Mouse (Mus musculus) MEL (cell line): Measurements from ENCODE around the gene Synj1. TPM values are rescaled to one million over a fixed set of nuclear protein-coding genes. Genes with fewer than 3 reads are reported as not detected.

ENCODE experiments used
- DNase-seq: peaks from one replicate; pipeline ENCODE4 v3.0.0; 2011; ENCODE audit warnings: low read depth, low spot score
- H3K27ac ChIP-seq: 2 replicates; pipeline ENCODE4 v1.5.1; 2012; ENCODE audit warnings: low read depth, mild to moderate bottlenecking, control low read depth, low read length, moderate library complexity; ENCODE audit not compliant: control insufficient read depth
- H3K27me3 ChIP-seq, 2 experiments: fragments of 150-350 bp in 1 of 2; sonication (generic) in 1 of 2; 2 replicates each; pipeline ENCODE4 v1.6.1; 2012; ENCODE audit warnings: low read length in 2 of 2, mild to moderate bottlenecking in 2 of 2, improper control_type of control experiment in 1 of 2, moderate library complexity in 1 of 2; ENCODE audit not compliant: insufficient read depth in 2 of 2, control insufficient read depth in 1 of 2
- H3K36me3 ChIP-seq, 2 experiments: 2 replicates each; pipeline ENCODE4 v1.6.1; 2012 to 2014; ENCODE audit warnings: low read length in 2 of 2, improper control_type of control experiment in 1 of 2, inconsistent platforms in 1 of 2, mild to moderate bottlenecking in 1 of 2; ENCODE audit not compliant: insufficient read depth in 2 of 2, control insufficient read depth in 1 of 2
- H3K4me1 ChIP-seq, 2 experiments: fragments of 150-350 bp in 1 of 2; sonication (generic) in 1 of 2; 2 replicates each; pipeline ENCODE4 v1.6.1; 2012; ENCODE audit warnings: low read length in 2 of 2, improper control_type of control experiment in 1 of 2, mild to moderate bottlenecking in 1 of 2; ENCODE audit not compliant: insufficient read depth in 2 of 2, control insufficient read depth in 1 of 2
- H3K4me3 ChIP-seq, 2 experiments: fragments of 150-350 bp in 1 of 2; sonication (generic) in 1 of 2; 2 replicates each; pipeline ENCODE4 v1.5.1; 2012; ENCODE audit warnings: low read depth in 2 of 2, low read length in 2 of 2, mild to moderate bottlenecking in 2 of 2, moderate library complexity in 2 of 2, control low read depth in 1 of 2, improper control_type of control experiment in 1 of 2; ENCODE audit not compliant: control insufficient read depth in 1 of 2, insufficient read depth in 1 of 2
- H3K79me2 ChIP-seq: 2 replicates; pipeline ENCODE4 v1.6.1; 2012; ENCODE audit warnings: mild to moderate bottlenecking, low read length, moderate library complexity; ENCODE audit not compliant: control insufficient read depth, poor library complexity, insufficient read depth
- H3K9ac ChIP-seq: 2 replicates; pipeline ENCODE4 v1.6.1; 2012; ENCODE audit warnings: low read depth, mild to moderate bottlenecking, control low read depth, low read length, moderate library complexity; ENCODE audit not compliant: control insufficient read depth, poor library complexity, severe bottlenecking
- H3K9me3 ChIP-seq: fragments of 150-350 bp; sonication (generic); replicated peaks from 2 replicates; pipeline ENCODE4 v1.6.1; 2012; ENCODE audit warnings: mild to moderate bottlenecking, low read length, improper control_type of control experiment, moderate library complexity; ENCODE audit not compliant: insufficient read depth
- BHLHE40 ChIP-seq: IDR thresholded peaks from 2 replicates; pipeline ENCODE4 v1.6.1; 2012; ENCODE audit warnings: low read depth, mild to moderate bottlenecking, inconsistent platforms, low read length, improper control_type of control experiment, borderline replicate concordance
- CHD1 ChIP-seq: IDR thresholded peaks from 2 replicates; pipeline ENCODE4 v1.6.1; 2012; ENCODE audit warnings: low read depth, mild to moderate bottlenecking, inconsistent platforms, low read length, improper control_type of control experiment
- CHD2 ChIP-seq: IDR thresholded peaks from 2 replicates; pipeline ENCODE4 v1.6.1; 2011; ENCODE audit warnings: low read length, improper control_type of control experiment
- CTCF ChIP-seq, 3 experiments: IDR thresholded peaks in 2 of 3; conservative IDR thresholded peaks in 1 of 3; 2 replicates each; pipeline ENCODE4 v1.5.1; 2011 to 2012; ENCODE audit warnings: low read length in 3 of 3, low read depth in 2 of 3, mild to moderate bottlenecking in 2 of 3, improper control_type of control experiment in 1 of 3, inconsistent platforms in 1 of 3, mixed read lengths in 1 of 3, moderate library complexity in 1 of 3; ENCODE audit not compliant: control insufficient read depth in 1 of 3, insufficient read depth in 1 of 3, poor library complexity in 1 of 3, severe bottlenecking in 1 of 3
- E2F4 ChIP-seq: IDR thresholded peaks from 2 replicates; pipeline ENCODE4 v1.6.1; 2011; ENCODE audit warnings: low read depth, low read length, improper control_type of control experiment, borderline replicate concordance
- ELF1 ChIP-seq: IDR thresholded peaks from 2 replicates; pipeline ENCODE4 v1.6.1; 2014; ENCODE audit warnings: low read depth, mild to moderate bottlenecking, inconsistent platforms, low read length, improper control_type of control experiment, moderate library complexity
- EP300 ChIP-seq, 2 experiments: IDR thresholded peaks; 2 replicates each; pipeline ENCODE4 v1.6.1; 2011; ENCODE audit warnings: improper control_type of control experiment in 2 of 2, low read length in 2 of 2, low read depth in 1 of 2, mild to moderate bottlenecking in 1 of 2
- ETS1 ChIP-seq: IDR thresholded peaks from 2 replicates; pipeline ENCODE4 v1.6.1; 2012; ENCODE audit warnings: low read depth, mild to moderate bottlenecking, inconsistent platforms, low read length, improper control_type of control experiment, moderate library complexity
- GABPA ChIP-seq: IDR thresholded peaks from 2 replicates; pipeline ENCODE4 v1.6.1; 2012; ENCODE audit warnings: low read depth, mild to moderate bottlenecking, inconsistent platforms, low read length, improper control_type of control experiment, moderate library complexity
- GATA1 ChIP-seq: IDR thresholded peaks from 2 replicates; pipeline ENCODE4 v1.6.1; 2011; ENCODE audit warnings: low read depth, low read length, improper control_type of control experiment
- HCFC1 ChIP-seq: IDR thresholded peaks from 2 replicates; pipeline ENCODE4 v1.6.1; 2012; ENCODE audit warnings: low read depth, mild to moderate bottlenecking, inconsistent platforms, low read length, improper control_type of control experiment, moderate library complexity
- JUND ChIP-seq: IDR thresholded peaks from 2 replicates; pipeline ENCODE4 v1.6.1; 2011; ENCODE audit warnings: low read depth, mild to moderate bottlenecking, improper control_type of control experiment, low read length
- KAT2A ChIP-seq: conservative IDR thresholded peaks from 2 replicates; pipeline ENCODE4 v1.6.1; 2012; ENCODE audit warnings: low read depth, low read length, improper control_type of control experiment, inconsistent platforms
- MAFK ChIP-seq: IDR thresholded peaks from 2 replicates; pipeline ENCODE4 v1.6.1; 2011; ENCODE audit warnings: low read depth, mild to moderate bottlenecking, low read length, improper control_type of control experiment, borderline replicate concordance
- MAX ChIP-seq: IDR thresholded peaks from 2 replicates; pipeline ENCODE4 v1.6.1; 2011; ENCODE audit warnings: low read length, improper control_type of control experiment
- MAZ ChIP-seq: IDR thresholded peaks from 2 replicates; pipeline ENCODE4 v1.6.1; 2012; ENCODE audit warnings: low read depth, mild to moderate bottlenecking, inconsistent platforms, low read length, improper control_type of control experiment
- MEF2A ChIP-seq: IDR thresholded peaks from 2 replicates; pipeline ENCODE4 v1.6.1; 2014; ENCODE audit warnings: low read depth, mild to moderate bottlenecking, inconsistent platforms, low read length, improper control_type of control experiment; ENCODE audit not compliant: poor library complexity, insufficient replicate concordance, severe bottlenecking; ENCODE audit errors: extremely low read depth
- MXI1 ChIP-seq: IDR thresholded peaks from 2 replicates; pipeline ENCODE4 v1.6.1; 2011; ENCODE audit warnings: mild to moderate bottlenecking, low read depth, low read length, improper control_type of control experiment
- MYB ChIP-seq: IDR thresholded peaks from 2 replicates; pipeline ENCODE4 v1.6.1; 2011; ENCODE audit warnings: mild to moderate bottlenecking, low read depth, low read length, improper control_type of control experiment
- MYC ChIP-seq: IDR thresholded peaks from 2 replicates; pipeline ENCODE4 v1.6.1; 2011; ENCODE audit warnings: low read depth, mild to moderate bottlenecking, low read length, improper control_type of control experiment, moderate library complexity
- NELFE ChIP-seq: IDR thresholded peaks from 2 replicates; pipeline ENCODE4 v1.6.1; 2011; ENCODE audit warnings: low read depth, low read length, improper control_type of control experiment
- NRF1 ChIP-seq: IDR thresholded peaks from 2 replicates; pipeline ENCODE4 v1.6.1; 2014; ENCODE audit warnings: low read depth, mild to moderate bottlenecking, inconsistent platforms, low read length, improper control_type of control experiment, moderate library complexity; ENCODE audit not compliant: poor library complexity, insufficient read depth, severe bottlenecking
- POLR2A ChIP-seq, 2 experiments: IDR thresholded peaks; 2 replicates each; pipeline ENCODE4 v1.6.1; 2011 to 2012; ENCODE audit warnings: low read length in 2 of 2, mild to moderate bottlenecking in 2 of 2, control low read depth in 1 of 2, improper control_type of control experiment in 1 of 2, low read depth in 1 of 2, moderate library complexity in 1 of 2; ENCODE audit not compliant: control insufficient read depth in 1 of 2, insufficient read depth in 1 of 2, poor library complexity in 1 of 2
- POLR2AphosphoS2 ChIP-seq: IDR thresholded peaks from 2 replicates; pipeline ENCODE4 v1.6.1; 2011; ENCODE audit warnings: low read length, improper control_type of control experiment
- RAD21 ChIP-seq: IDR thresholded peaks from 2 replicates; pipeline ENCODE4 v1.6.1; 2011; ENCODE audit warnings: mild to moderate bottlenecking, low read depth, low read length, improper control_type of control experiment
- RCOR1 ChIP-seq: IDR thresholded peaks from 2 replicates; pipeline ENCODE4 v1.6.1; 2012; ENCODE audit warnings: low read depth, mild to moderate bottlenecking, inconsistent platforms, low read length, improper control_type of control experiment
- SIN3A ChIP-seq: IDR thresholded peaks from 2 replicates; pipeline ENCODE4 v1.6.1; 2012; ENCODE audit warnings: low read length, improper control_type of control experiment, inconsistent platforms
- SMC3 ChIP-seq: IDR thresholded peaks from 2 replicates; pipeline ENCODE4 v1.6.1; 2011; ENCODE audit warnings: low read depth, low read length, improper control_type of control experiment
- TAL1 ChIP-seq: IDR thresholded peaks from 2 replicates; pipeline ENCODE4 v1.6.1; 2012; ENCODE audit warnings: mild to moderate bottlenecking, inconsistent platforms, low read length, moderate library complexity, mixed read lengths
- TBP ChIP-seq: IDR thresholded peaks from 2 replicates; pipeline ENCODE4 v1.8.0; 2011; ENCODE audit warnings: low read depth, low read length, improper control_type of control experiment
- TCF12 ChIP-seq: IDR thresholded peaks from 2 replicates; pipeline ENCODE4 v1.6.1; 2014; ENCODE audit warnings: low read depth, mild to moderate bottlenecking, inconsistent platforms, low read length, improper control_type of control experiment, moderate library complexity
- UBTF ChIP-seq: IDR thresholded peaks from 2 replicates; pipeline ENCODE4 v1.6.1; 2012; ENCODE audit warnings: low read depth, mild to moderate bottlenecking, inconsistent platforms, low read length, improper control_type of control experiment, moderate library complexity, borderline replicate concordance; ENCODE audit not compliant: insufficient read depth
- USF1 ChIP-seq: IDR thresholded peaks from 2 replicates; pipeline ENCODE4 v1.6.1; 2014; ENCODE audit warnings: low read depth, mild to moderate bottlenecking, inconsistent platforms, low read length, improper control_type of control experiment, moderate library complexity
- USF2 ChIP-seq, 2 experiments: IDR thresholded peaks; 2 replicates each; pipeline ENCODE4 v1.6.1; 2011 to 2012; ENCODE audit warnings: improper control_type of control experiment in 2 of 2, low read length in 2 of 2, borderline replicate concordance in 1 of 2, inconsistent platforms in 1 of 2, low read depth in 1 of 2, mild to moderate bottlenecking in 1 of 2; ENCODE audit not compliant: insufficient read depth in 1 of 2
- ZC3H11A ChIP-seq: IDR thresholded peaks from 2 replicates; pipeline ENCODE4 v1.6.1; 2012; ENCODE audit warnings: low read depth, mild to moderate bottlenecking, inconsistent platforms, low read length, improper control_type of control experiment
- ZKSCAN1 ChIP-seq: IDR thresholded peaks from 2 replicates; pipeline ENCODE4 v1.6.1; 2012; ENCODE audit warnings: low read depth, mild to moderate bottlenecking, inconsistent platforms, low read length, improper control_type of control experiment, moderate library complexity
- ZMIZ1 ChIP-seq: IDR thresholded peaks from 2 replicates; pipeline ENCODE4 v1.6.1; 2012; ENCODE audit warnings: low read depth, mild to moderate bottlenecking, inconsistent platforms, low read length, improper control_type of control experiment, moderate library complexity
- ZNF384 ChIP-seq: IDR thresholded peaks from 2 replicates; pipeline ENCODE4 v1.6.1; 2012; ENCODE audit warnings: low read depth, mild to moderate bottlenecking, inconsistent platforms, low read length, improper control_type of control experiment
- polyA plus RNA-seq, 2 experiments: library from polyadenylated mRNA; stranded (reverse) in 1 of 2; unstranded in 1 of 2; fragments of >175 nt in 1 of 2; fragments of >200 nt in 1 of 2; gene quantifications; 2 replicates each; pipeline versions ENCODE4 v1.2.1 to v1.2.4; 2012; ENCODE audit warnings: low replicate concordance in 2 of 2, low read depth in 1 of 2; ENCODE audit not compliant: insufficient read length in 2 of 2, insufficient read depth in 1 of 2, missing spikeins in 1 of 2
- total RNA-seq: library from RNA; depleted of rRNA; stranded (reverse); fragments of 300-350 nt; gene quantifications from 2 replicates; pipeline ENCODE4 v1.2.3, GENCODE M21; 2012

The Synj1 gene
- total and polyA plus RNA-seq, 3 experiments = 5.0 to 34.5 TPM; not detected in 1

GRCm38 (mm10) chr16:91045511-91045910, 34.4 kb upstream of the Synj1 start:
- peak; percentile 66 for DNase-seq
- peaks cover 2 to 3% of the 10 kb centered on the region in 2 experiments; a peak in 1 of 4 replicates for H3K4me1 ChIP-seq
- no peak overlapping the region for H3K27ac ChIP-seq
- peaks cover 6 to 14% of the 10 kb centered on the region in 2 experiments for H3K36me3 ChIP-seq
- no peaks in the 10 kb centered on the region for H3K9me3 ChIP-seq
- no peak overlapping the region for H3K4me3 ChIP-seq
- no peak overlapping the region for H3K9ac ChIP-seq
- peaks cover 31% of the 10 kb centered on the region for H3K79me2 ChIP-seq
- H3K27me3 ChIP-seq = no peaks in the 10 kb centered on the region
- no peak for TF ChIP-seq EP300 (IDR thresholded peaks at IDR 0.05; ENCODE audit: low read depth in 1 of 2, low read length in 2 of 2)
- peak; percentile 43 to 66 (median 64) for TF ChIP-seq CTCF (IDR thresholded peaks at IDR 0.05 in 2 of 3, conservative IDR thresholded peaks at IDR 0.05 in 1 of 3; ENCODE audit: control insufficient read depth in 1 of 3, insufficient read depth in 1 of 3, low read depth in 2 of 3, low read length in 3 of 3, poor library complexity in 1 of 3, severe bottlenecking in 1 of 3)
- no peak for TF ChIP-seq NRF1
- no peak for TF ChIP-seq MYC
- TF ChIP-seq ELF1 = no peak
- peak; percentile 57 for TF ChIP-seq SMC3
- TF ChIP-seq UBTF = no peak
- TF ChIP-seq ETS1 = no peak
- no peak for TF ChIP-seq POLR2AphosphoS2
- no peak for TF ChIP-seq GABPA
- TF ChIP-seq ZNF384 = no peak
- no peak for TF ChIP-seq CHD1
- TF ChIP-seq MAFK = no peak
- TF ChIP-seq RAD21 = peak; percentile 57
- no peak for TF ChIP-seq TBP
- TF ChIP-seq NELFE = no peak
- no peak for TF ChIP-seq ZMIZ1
- TF ChIP-seq HCFC1 = no peak
- TF ChIP-seq E2F4 = no peak
- TF ChIP-seq TAL1 = no peak
- TF ChIP-seq SIN3A = peak; percentile 38; the same call in 1 of the 2 replicates
- TF ChIP-seq JUND = no peak
- no peak for TF ChIP-seq ZKSCAN1
- TF ChIP-seq CHD2 = no peak
- no peak for TF ChIP-seq RCOR1
- TF ChIP-seq MAX = no peak
- TF ChIP-seq USF2 (IDR thresholded peaks at IDR 0.05; ENCODE audit: borderline replicate concordance in 1 of 2, insufficient read depth in 1 of 2, low read depth in 1 of 2, low read length in 2 of 2) = no peak
- no peak for TF ChIP-seq GATA1
- peak; percentile 40; the same call in 1 of the 2 replicates for TF ChIP-seq MXI1
- no peak for TF ChIP-seq KAT2A
- TF ChIP-seq BHLHE40 = no peak
- TF ChIP-seq ZC3H11A = peak; percentile 39
- TF ChIP-seq MYB = no peak
- TF ChIP-seq USF1 = no peak
- TF ChIP-seq POLR2A (IDR thresholded peaks at IDR 0.05; ENCODE audit: control insufficient read depth in 1 of 2, insufficient read depth in 1 of 2, low read depth in 1 of 2, low read length in 2 of 2, poor library complexity in 1 of 2) = no peak
- no peak for TF ChIP-seq MEF2A
- TF ChIP-seq MAZ = no peak
- no peak for TF ChIP-seq TCF12
